Mouse (Mus musculus): Measurements from ENCODE around the gene Gm26602. TPM values are rescaled to one million over a fixed set of nuclear protein-coding genes. Genes with fewer than 3 reads are reported as not detected.

The Gm26602 gene
- polyA plus RNA-seq, 1 experiment from 2014 or later, result 4.3 TPM

GRCm38 (mm10) chr10:79921572-79921971, 10.9 kb downstream of the Gm26602 start:
- H3K4me1 ChIP-seq (ENCODE audit: control insufficient read depth, insufficient read depth, low read length), result peaks cover 7% of the 10 kb centered on the region; the same call in 1 of the 2 replicates
- ATAC-seq (replicated peaks; ENCODE audit: insufficient number of reproducible peaks, low FRiP score, low TSS enrichment, low read depth) (no peak), DNase-seq (ENCODE audit: low spot score) (no peak)
- H3K9ac ChIP-seq (replicated peaks; ENCODE audit: low read length), result peak overlapping the region; percentile 10
- H3K27me3 ChIP-seq (ENCODE audit: control insufficient read depth, insufficient read depth, low read length), result peaks cover 61% of the 10 kb centered on the region
- WGBS, result under 1% methylated on average over 34 of the region's 34 CpGs
- no peaks in the 10 kb centered on the region for H3K36me3 ChIP-seq (replicated peaks; ENCODE audit: control insufficient read depth, insufficient read depth, low read depth, low read length)
- H3K27ac ChIP-seq (replicated peaks; ENCODE audit: low read depth, low read length), result no peak overlapping the region
- H3K4me3 ChIP-seq (ENCODE audit: low read depth, low read length), result peak overlapping the region; percentile 19; the same call in 1 of the 2 replicates
- no peaks in the 10 kb centered on the region for H3K9me3 ChIP-seq (replicated peaks; ENCODE audit: control insufficient read depth, low read length)
- peak overlapping the region; percentile 42 for H3K4me2 ChIP-seq (ENCODE audit: low read depth, low read length)

- Histone ChIP-seq H3K9ac (replicated peaks; ENCODE audit: low read length) (no peak overlapping the region), H3K27ac (replicated peaks; ENCODE audit: low read depth, low read length) (no peak overlapping the region), H3K27me3 (ENCODE audit: control insufficient read depth, insufficient read depth, low read length) (peaks cover 32% of the 10 kb centered on the region), H3K9me3 (replicated peaks; ENCODE audit: control insufficient read depth, low read length) (no peaks in the 10 kb centered on the region), H3K4me1 (ENCODE audit: control insufficient read depth, insufficient read depth, low read length) (peaks cover 7% of the 10 kb centered on the region; the same call in 1 of the 2 replicates), H3K4me3 (ENCODE audit: low read depth, low read length) (no peak overlapping the region), H3K4me2 (ENCODE audit: low read depth, low read length) (peak overlapping the region; percentile 20; the same call in 1 of the 2 replicates), H3K36me3 (replicated peaks; ENCODE audit: control insufficient read depth, insufficient read depth, low read depth, low read length) (no peaks in the 10 kb centered on the region)
- 14% methylated on average over 29 of the region's 29 CpGs for WGBS
- ATAC-seq (replicated peaks; ENCODE audit: insufficient number of reproducible peaks, low FRiP score, low TSS enrichment, low read depth) (no peak), DNase-seq (ENCODE audit: low spot score) (peak; percentile 90)
These were observed 14.5 kb downstream of the Gm26602 start for GRCm38 (mm10) chr10:79924998-79925784.

GRCm38 (mm10) chr10:79925785-79926490, 15.3 kb downstream of the Gm26602 start:
- H3K9ac ChIP-seq (replicated peaks; ENCODE audit: low read length), result peak overlapping the region; percentile 84; the same call in 1 of the 2 replicates
- H3K4me2 ChIP-seq (ENCODE audit: low read depth, low read length), result peak overlapping the region; percentile 74
- peaks cover 7% of the 10 kb centered on the region; the same call in 1 of the 2 replicates for H3K4me1 ChIP-seq (ENCODE audit: control insufficient read depth, insufficient read depth, low read length)
- no peaks in the 10 kb centered on the region; the same call in 1 of the 2 replicates for H3K36me3 ChIP-seq (replicated peaks; ENCODE audit: control insufficient read depth, insufficient read depth, low read depth, low read length)
- ATAC-seq (replicated peaks; ENCODE audit: insufficient number of reproducible peaks, low FRiP score, low TSS enrichment, low read depth), result no peak
- WGBS, result 12% methylated on average over 15 of the region's 15 CpGs
- no peaks in the 10 kb centered on the region for H3K9me3 ChIP-seq (replicated peaks; ENCODE audit: control insufficient read depth, low read length)
- peaks cover 25% of the 10 kb centered on the region for H3K27me3 ChIP-seq (ENCODE audit: control insufficient read depth, insufficient read depth, low read length)
- H3K4me3 ChIP-seq (ENCODE audit: low read depth, low read length), result peak overlapping the region; percentile 72
- no peak for DNase-seq (ENCODE audit: low spot score)
- H3K27ac ChIP-seq (replicated peaks; ENCODE audit: low read depth, low read length), result 0 out of 2 replicates have a peak overlapping the region, but pooled peaks have one; percentile 84

- Histone ChIP-seq H3K27ac (replicated peaks; ENCODE audit: low read depth, low read length) (peak within 1 kb of the TSS; percentile 84), H3K36me3 (replicated peaks; ENCODE audit: control insufficient read depth, insufficient read depth, low read depth, low read length) (no peaks in the 10 kb centered on the region; the same call in 1 of the 2 replicates), H3K27me3 (ENCODE audit: control insufficient read depth, insufficient read depth, low read length) (peaks cover 17% of the 10 kb centered on the region), H3K9ac (replicated peaks; ENCODE audit: low read length) (peak within 1 kb of the TSS; percentile 84), H3K4me1 (ENCODE audit: control insufficient read depth, insufficient read depth, low read length) (peaks cover 7% of the 10 kb centered on the region; the same call in 1 of the 2 replicates), H3K9me3 (replicated peaks; ENCODE audit: control insufficient read depth, low read length) (no peaks in the 10 kb centered on the region), H3K4me3 (ENCODE audit: low read depth, low read length) (peak within 1 kb of the TSS; percentile 72), H3K4me2 (ENCODE audit: low read depth, low read length) (peak within 1 kb of the TSS; percentile 74)
- ATAC-seq (replicated peaks; ENCODE audit: insufficient number of reproducible peaks, low FRiP score, low TSS enrichment, low read depth) (peak; percentile 54), DNase-seq (ENCODE audit: low spot score) (peak; percentile 96)
- under 1% methylated on average over 63 of the region's 63 CpGs for WGBS
These were observed 16.1 kb downstream of the Gm26602 start, which contains the start of gene Arid3a for GRCm38 (mm10) chr10:79926491-79927323. Gene Arid3a (plus strand): TSS chr10:79927043.

- peak overlapping the region; percentile 84 for H3K27ac ChIP-seq (replicated peaks; ENCODE audit: low read depth, low read length)
- WGBS, result under 1% methylated on average over 54 of the region's 54 CpGs
- H3K4me3 ChIP-seq (ENCODE audit: low read depth, low read length), result peak overlapping the region; percentile 72
- H3K36me3 ChIP-seq (replicated peaks; ENCODE audit: control insufficient read depth, insufficient read depth, low read depth, low read length), result no peaks in the 10 kb centered on the region; the same call in 1 of the 2 replicates
- H3K4me1 ChIP-seq (ENCODE audit: control insufficient read depth, insufficient read depth, low read length), result peaks cover 13% of the 10 kb centered on the region; the same call in 1 of the 2 replicates
- peak overlapping the region; percentile 68 for H3K4me2 ChIP-seq (ENCODE audit: low read depth, low read length)
- H3K27me3 ChIP-seq (ENCODE audit: control insufficient read depth, insufficient read depth, low read length), result peaks cover 9% of the 10 kb centered on the region
- DNase-seq (ENCODE audit: low spot score) (peak; percentile 73), ATAC-seq (replicated peaks; ENCODE audit: insufficient number of reproducible peaks, low FRiP score, low TSS enrichment, low read depth) (peak; percentile 40)
- H3K9me3 ChIP-seq (replicated peaks; ENCODE audit: control insufficient read depth, low read length), result no peaks in the 10 kb centered on the region
- H3K9ac ChIP-seq (replicated peaks; ENCODE audit: low read length), result peak overlapping the region; percentile 84
These were observed 16.8 kb downstream of the Gm26602 start for GRCm38 (mm10) chr10:79927324-79928029.

- Histone ChIP-seq H3K9me3 (replicated peaks; ENCODE audit: control insufficient read depth, low read length) (no peaks in the 10 kb centered on the region), H3K4me1 (ENCODE audit: control insufficient read depth, insufficient read depth, low read length) (peaks cover 18% of the 10 kb centered on the region; the same call in 1 of the 2 replicates), H3K4me2 (ENCODE audit: low read depth, low read length) (peak overlapping the region; percentile 68), H3K36me3 (replicated peaks; ENCODE audit: control insufficient read depth, insufficient read depth, low read depth, low read length) (no peaks in the 10 kb centered on the region; the same call in 1 of the 2 replicates), H3K9ac (replicated peaks; ENCODE audit: low read length) (peak overlapping the region; percentile 84), H3K27me3 (ENCODE audit: control insufficient read depth, insufficient read depth, low read length) (peaks cover 2% of the 10 kb centered on the region; the same call in 1 of the 2 replicates), H3K4me3 (ENCODE audit: low read depth, low read length) (peak overlapping the region; percentile 72), H3K27ac (replicated peaks; ENCODE audit: low read depth, low read length) (peak overlapping the region; percentile 84)
- WGBS, result under 1% methylated on average over 24 of the region's 29 CpGs
- DNase-seq (ENCODE audit: low spot score), result peak; percentile 61
- ATAC-seq (replicated peaks; ENCODE audit: insufficient number of reproducible peaks, low FRiP score, low TSS enrichment, low read depth), result no peak
These were observed 17.5 kb downstream of the Gm26602 start for GRCm38 (mm10) chr10:79928030-79928694.

All from embryonic facial prominence, embryonic 11.5 days (tissue).